Mouse (Mus musculus) cerebellum, adult 2 months (tissue): ENCODE results near the gene Vps37c.

ENCODE experiments used
- CTCF ChIP-seq: fragments of 200-500 bp; IDR thresholded peaks from 2 replicates; pipeline ENCODE4 v1.5.1; 2011; ENCODE audit warnings: low read depth, mild to moderate bottlenecking, control low read depth, low read length, moderate library complexity, borderline replicate concordance; ENCODE audit not compliant: insufficient read depth
- POLR2A ChIP-seq: fragments of 200-500 bp; IDR thresholded peaks from 2 replicates; pipeline ENCODE4 v1.6.1; 2011; ENCODE audit warnings: low read length, control low read depth, borderline replicate concordance; ENCODE audit not compliant: insufficient read depth

GRCm38 (mm10) chr19:10685727-10686126 lies 2.8 kb upstream of the Vps37c start:
- TF ChIP-seq CTCF (no peak), POLR2A (no peak)
